Mouse (Mus musculus) spleen, adult 2 months (tissue): ENCODE data around the gene Ptgds.

Experiments
- CTCF ChIP-seq: fragments of 200-500 bp; IDR thresholded peaks from 2 replicates; pipeline ENCODE4 v1.5.1; 2011; ENCODE audit warnings: mild to moderate bottlenecking, inconsistent platforms; ENCODE audit not compliant: insufficient read depth, insufficient read length, insufficient replicate concordance; ENCODE audit errors: extremely low read depth
- POLR2A ChIP-seq: fragments of 200-500 bp; IDR thresholded peaks from 2 replicates; pipeline ENCODE4 v1.6.1; 2011; ENCODE audit warnings: low read depth, low read length, inconsistent platforms

DNA sequence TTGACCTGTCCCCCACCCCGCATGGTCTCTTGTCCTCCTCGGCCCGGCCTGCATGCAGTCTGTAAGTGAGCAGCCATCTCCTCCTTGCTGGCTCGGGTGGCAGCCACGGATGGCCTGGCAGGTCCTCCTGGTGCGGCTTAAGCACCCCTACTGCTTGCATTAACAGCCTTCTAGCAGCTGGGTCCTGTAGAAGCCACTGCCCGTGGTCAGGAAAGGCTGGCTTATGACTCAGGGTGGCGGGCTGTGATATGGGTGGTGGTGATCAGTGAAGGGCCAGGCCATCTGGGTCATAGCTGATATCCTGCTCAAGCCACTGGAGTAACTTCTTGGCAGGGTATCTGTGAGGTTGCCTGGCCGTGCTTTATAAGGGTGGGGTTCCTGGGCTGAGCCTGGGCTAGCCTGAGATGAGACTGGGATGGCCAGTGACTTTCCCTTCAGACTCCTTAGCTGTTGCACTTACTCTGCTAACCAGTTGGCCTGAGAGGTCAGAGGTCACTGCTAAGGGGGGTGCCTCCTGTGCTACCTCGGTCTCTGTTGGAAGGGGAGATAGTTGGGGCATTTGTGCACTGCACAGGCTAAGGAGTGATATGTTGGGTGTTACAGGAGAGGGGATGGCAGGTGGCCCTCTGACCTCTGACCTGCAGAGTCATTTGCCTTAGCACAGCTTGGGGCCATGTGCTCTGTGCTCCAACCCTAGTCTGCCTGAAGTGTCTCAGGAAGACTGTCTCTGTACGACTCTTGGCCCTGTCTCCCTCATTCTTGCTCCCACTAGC is 37.3 kb downstream of the Ptgds start:
- TF ChIP-seq CTCF (no peak), POLR2A (no peak)
